Mouse (Mus musculus) retina, embryonic 14.5 days (tissue): ENCODE results near the gene Aff2.

ENCODE experiments used
- DNase-seq: peaks from one replicate; pipeline ENCODE4 v3.0.0-alpha.2; 2015; ENCODE audit warnings: low spot score

The Aff2 gene

GRCm38 (mm10) chrX:69744962-69745597 is 385.0 kb downstream of the Aff2 start:
- DNase-seq: peak; percentile 12

GRCm38 (mm10) chrX:69801890-69802439 is 441.9 kb downstream of the Aff2 start:
- no peak for DNase-seq

- no peak for DNase-seq
These were observed 442.4 kb downstream of the Aff2 start for GRCm38 (mm10) chrX:69802481-69802880.

GRCm38 (mm10) chrX:69811798-69812197 is 451.7 kb downstream of the Aff2 start:
- DNase-seq: no peak

- DNase-seq: no peak
These were observed 455.0 kb downstream of the Aff2 start for GRCm38 (mm10) chrX:69815054-69815453.

GRCm38 (mm10) chrX:69817679-69818078 is 457.6 kb downstream of the Aff2 start:
- no peak for DNase-seq

- peak; percentile 22 for DNase-seq
These were observed 458.1 kb downstream of the Aff2 start for GRCm38 (mm10) chrX:69818188-69818587.

- peak; percentile 2 for DNase-seq
These were observed 507.5 kb downstream of the Aff2 start for GRCm38 (mm10) chrX:69867601-69868000.

GRCm38 (mm10) chrX:69891713-69892112 is 531.6 kb downstream of the Aff2 start:
- peak; percentile 28 for DNase-seq
